In genomic region chr12:118111896-118112295, GRCm38 (mm10) we compare ENCODE assay signal across 15 mouse cellular contexts.
"Had no signal": no experiment of that assay in that cellular context is flagged by ENCODE, and none has a peak within 500 bp of the region (broad histone marks: within the 10 kb centered on the region; RNA-seq: fewer than 3 reads in every experiment).

No protein-coding gene starts in this region.

- H3K27ac ChIP-seq: limb, embryonic 13.5 days; liver, embryonic 14.5 days; midbrain, embryonic 15.5 days; neural tube, embryonic 13.5 days; stomach, embryonic 15.5 days had no signal

- H3K4me1 ChIP-seq: limb, embryonic 13.5 days; midbrain, embryonic 15.5 days; neural tube, embryonic 13.5 days; stomach, embryonic 15.5 days had no signal

- H3K9me3 ChIP-seq: limb, embryonic 13.5 days; megakaryocyte, embryonic 14.5 days; midbrain, embryonic 15.5 days; neural tube, embryonic 13.5 days; stomach, embryonic 15.5 days had no signal

- H3K9ac ChIP-seq: limb, embryonic 13.5 days; liver, embryonic 14.5 days; midbrain, embryonic 15.5 days; neural tube, embryonic 13.5 days; stomach, embryonic 15.5 days had no signal

- H3K27me3 ChIP-seq: limb, embryonic 13.5 days; midbrain, embryonic 15.5 days; stomach, embryonic 15.5 days had no signal

- H3K4me2 ChIP-seq: limb, embryonic 13.5 days; midbrain, embryonic 11.5 days; midbrain, embryonic 15.5 days; neural tube, embryonic 13.5 days; stomach, embryonic 15.5 days had no signal

- H3K4me3 ChIP-seq: limb, embryonic 13.5 days; megakaryocyte, embryonic 14.5 days; midbrain, embryonic 15.5 days; neural tube, embryonic 13.5 days; stomach, embryonic 15.5 days had no signal

- H3K36me3 ChIP-seq: limb, embryonic 13.5 days; midbrain, embryonic 15.5 days; neural tube, embryonic 13.5 days; stomach, embryonic 15.5 days had no signal

- DNase-seq: left cerebral cortex, postnatal 4 days; retina, postnatal 1 day; right cerebral cortex, postnatal 4 days; spleen, adult 18-20 months; thymus, adult 2 months; thymus, postnatal 25 days had no signal

- ATAC-seq: inflammation-experienced regulatory T-cells, adult 6 months; intestine, postnatal 0 days; midbrain, embryonic 15.5 days had no signal
